Mouse (Mus musculus) hindbrain, postnatal 0 days (tissue): ENCODE results near the gene Hddc2. TPM values are rescaled to one million over a fixed set of nuclear protein-coding genes. Genes with fewer than 3 reads are reported as not detected.

ENCODE experiments used
- ATAC-seq: fragments of 200-750 bp; cut with Nextera tagmentation; 2 replicates; pipeline ENCODE4 v1.8.0; 2017; ENCODE audit warnings: mild to moderate bottlenecking, moderate TSS enrichment, moderate library complexity
- DNase-seq: peaks from one replicate; pipeline ENCODE4 v3.0.0-alpha.2; 2015; ENCODE audit warnings: low spot score
- H3K27ac ChIP-seq: fragments of 300-500 bp; sonication (generic); 2 replicates; pipeline ENCODE4 v1.5.1; 2014; ENCODE audit warnings: mild to moderate bottlenecking
- H3K27me3 ChIP-seq: fragments of 300-500 bp; sonication (generic); 2 replicates; pipeline ENCODE4 v1.6.1; 2014; ENCODE audit warnings: low read length, mixed read lengths; ENCODE audit not compliant: insufficient read depth
- H3K36me3 ChIP-seq: fragments of 300-500 bp; sonication (generic); 2 replicates; pipeline ENCODE4 v1.6.1; 2014; ENCODE audit warnings: low read length, mixed read lengths; ENCODE audit not compliant: insufficient read depth
- H3K4me1 ChIP-seq: fragments of 300-500 bp; sonication (generic); 2 replicates; pipeline ENCODE4 v1.6.1; 2014; ENCODE audit warnings: antibody characterized with exemption, low read length, mixed read lengths; ENCODE audit not compliant: insufficient read depth
- H3K4me2 ChIP-seq: fragments of 300-500 bp; sonication (generic); 2 replicates; pipeline ENCODE4 v1.6.1; 2014; ENCODE audit warnings: low read depth, mild to moderate bottlenecking, low read length, moderate library complexity, mixed read lengths
- H3K4me3 ChIP-seq: fragments of 300-500 bp; sonication (generic); 2 replicates; pipeline ENCODE4 v1.5.1; 2014; ENCODE audit warnings: low read length
- H3K9ac ChIP-seq: fragments of 300-500 bp; sonication (generic); replicated peaks from 2 replicates; pipeline ENCODE4 v1.6.1; 2014; ENCODE audit warnings: mild to moderate bottlenecking, low read length, moderate library complexity, mixed read lengths
- H3K9me3 ChIP-seq: fragments of 300-500 bp; sonication (generic); 2 replicates; pipeline ENCODE4 v1.6.1; 2016; ENCODE audit warnings: low read length, mixed read lengths
- CTCF ChIP-seq: IDR thresholded peaks from 2 replicates; pipeline ENCODE4 v1.5.1; 2016; ENCODE audit warnings: antibody characterized with exemption, control low read depth, low read depth
- WGBS: fragments of 180-500 bp; shearing (Covaris S2); extraction: QIAGEN DNeasy Blood & Tissue Kit; methylation state at CpG from one replicate; pipeline ENCODE4 v1.1.7; 2014; 5-methylcytosine and 5-hydroxymethylcytosine counted together
- polyA plus RNA-seq: library from polyadenylated mRNA; unstranded; fragments of >200 nt; fragmentation: Nextera tagmentation; extraction: Ambion mirVana; gene quantifications from 2 replicates; pipeline ENCODE4 v1.2.1, GENCODE M21; 2015
- total RNA-seq: library from RNA; depleted of rRNA; stranded (reverse); fragments of >200 nt; gene quantifications from 2 replicates; pipeline ENCODE4 v1.2.3, GENCODE M21; 2014

Hddc2 gene
- total and polyA plus RNA-seq, 2 experiments from 2014 or later: 20.5 to 80.1 TPM

DNA sequence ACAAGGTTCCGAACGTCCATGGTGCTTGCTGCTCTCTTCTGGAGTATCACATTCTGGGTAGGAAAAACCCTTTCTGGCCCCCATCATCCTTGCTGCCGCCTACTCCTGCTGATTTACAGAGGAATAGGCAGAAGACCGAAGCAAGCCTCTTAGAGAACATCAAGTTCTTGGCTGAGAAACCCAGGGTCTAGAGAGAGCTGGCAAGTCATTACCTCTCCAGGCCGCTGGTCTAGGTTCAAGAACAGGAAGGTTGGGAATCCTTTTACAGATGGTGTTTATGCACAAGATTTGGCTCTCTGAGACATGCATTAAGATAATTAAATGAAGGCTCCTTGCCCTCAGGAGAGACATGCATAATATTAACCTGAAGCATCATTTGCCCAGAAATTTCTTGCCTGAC, 5.3 kb downstream of the Hddc2 start:
- WGBS: 77% methylated on average over 5 of the region's 5 CpGs
- Histone ChIP-seq H3K4me2 (no peak overlapping the region), H3K27ac (no peak overlapping the region), H3K27me3 (no peaks in the 10 kb centered on the region), H3K4me1 (peaks cover 5% of the 10 kb centered on the region; the same call in 1 of the 2 replicates), H3K4me3 (no peak overlapping the region), H3K36me3 (0 out of 2 replicates have a peak, but pooled peaks cover 8% of the 10 kb centered on the region), H3K9ac (no peak overlapping the region), H3K9me3 (no peaks in the 10 kb centered on the region)
- ATAC-seq: no peak
- DNase-seq: peak; percentile 4
- TF ChIP-seq CTCF: no peak

DNA sequence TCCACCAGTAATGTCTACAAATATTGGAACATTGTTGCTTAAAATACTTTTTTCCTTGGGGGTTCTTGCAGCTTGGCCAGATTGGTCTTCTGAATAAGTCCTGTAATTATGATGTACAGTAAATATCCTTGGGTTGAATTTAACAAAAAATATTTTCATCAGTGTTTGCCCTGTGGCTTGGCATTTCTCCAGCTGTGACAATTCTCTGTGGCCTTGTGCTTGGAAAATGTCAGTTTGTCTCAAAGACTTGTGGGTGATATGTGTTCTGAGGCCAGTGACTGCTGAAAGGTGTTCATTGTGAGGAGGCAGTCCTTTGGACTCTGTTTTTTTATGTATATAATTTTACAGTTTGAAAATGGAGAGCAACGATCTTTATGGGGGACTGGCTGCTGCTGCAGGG, 16.3 kb downstream of the Hddc2 start:
- Histone ChIP-seq H3K4me2 (no peak overlapping the region), H3K27me3 (no peaks in the 10 kb centered on the region), H3K9ac (no peak overlapping the region), H3K27ac (no peak overlapping the region), H3K4me3 (no peak overlapping the region), H3K4me1 (no peaks in the 10 kb centered on the region), H3K36me3 (peaks cover 13% of the 10 kb centered on the region), H3K9me3 (no peaks in the 10 kb centered on the region)
- 68% methylated on average over 1 of the region's 1 CpGs for WGBS
- no peak for TF ChIP-seq CTCF
- ATAC-seq: no peak
- no peak for DNase-seq

DNA sequence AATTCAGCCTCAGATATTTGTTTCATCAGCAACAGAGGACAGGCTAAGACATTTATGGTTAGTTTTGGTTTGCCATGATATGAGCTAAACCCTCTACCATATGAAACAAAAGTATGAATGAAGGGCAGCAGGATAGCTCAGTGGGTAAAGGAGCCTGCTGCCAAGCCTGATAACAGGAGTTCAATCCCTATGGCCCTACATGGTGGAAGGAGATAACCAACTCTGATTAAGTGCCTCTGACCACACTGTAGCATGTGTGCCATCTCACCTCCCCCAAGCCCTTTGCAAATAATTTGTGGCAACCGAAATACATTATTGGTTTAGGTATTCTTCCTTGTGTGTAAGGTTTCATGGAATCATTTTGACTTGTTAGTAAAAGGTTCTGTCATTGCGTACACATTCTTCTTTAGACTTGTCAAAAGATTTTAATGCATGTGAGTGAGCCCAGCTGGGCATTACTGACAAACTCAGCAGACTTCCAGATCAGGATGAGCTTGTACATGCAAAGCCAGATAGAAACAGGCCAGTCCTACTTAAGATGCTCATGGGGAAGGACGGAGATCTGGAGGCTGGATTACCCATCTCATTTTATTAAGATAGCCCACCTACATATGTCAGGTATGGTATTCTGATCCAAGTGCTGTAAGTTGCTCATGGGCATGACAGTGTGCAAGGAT, 17.2 kb downstream of the Hddc2 start:
- Histone ChIP-seq H3K9ac (no peak overlapping the region), H3K36me3 (peaks cover 13% of the 10 kb centered on the region), H3K4me1 (no peaks in the 10 kb centered on the region), H3K27ac (no peak overlapping the region), H3K27me3 (no peaks in the 10 kb centered on the region), H3K4me2 (no peak overlapping the region), H3K9me3 (no peaks in the 10 kb centered on the region), H3K4me3 (no peak overlapping the region)
- TF ChIP-seq CTCF: no peak
- DNase-seq: no peak
- ATAC-seq: no peak
- 74% methylated on average over 3 of the region's 3 CpGs for WGBS

DNA sequence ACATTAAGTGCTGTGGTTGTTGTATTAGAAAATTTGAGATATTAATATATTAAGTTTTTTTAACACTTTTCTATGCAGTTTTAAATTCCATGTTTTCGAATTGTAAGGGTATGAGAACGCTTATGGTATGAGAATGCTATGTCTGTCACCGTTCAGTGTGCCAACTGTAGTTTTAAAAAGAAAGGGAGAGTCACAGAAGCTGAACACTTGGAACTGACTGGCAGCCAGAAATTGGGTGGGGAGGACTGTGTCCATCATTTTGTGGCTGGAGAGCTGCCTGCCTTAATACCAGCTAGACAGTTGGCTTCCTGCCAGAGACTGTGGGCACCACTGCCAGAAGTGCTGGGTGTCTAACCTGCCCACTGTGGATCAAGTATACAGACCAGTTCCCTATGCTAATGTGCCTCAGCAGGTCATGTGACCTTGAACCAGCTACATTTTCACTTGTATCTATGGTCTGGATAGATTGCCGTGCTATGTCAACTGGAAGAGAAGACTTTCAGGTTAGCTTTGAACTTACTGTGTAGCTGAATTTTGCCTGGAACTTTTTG, 18.1 kb downstream of the Hddc2 start:
- H3K27me3 ChIP-seq: no peaks in the 10 kb centered on the region
- H3K27ac ChIP-seq: no peak overlapping the region
- TF ChIP-seq CTCF: no peak
- 57% methylated on average over 4 of the region's 4 CpGs for WGBS
- ATAC-seq (peak; percentile 56; the same call in 1 of the 2 replicates), DNase-seq (peak; percentile 72)
- peaks cover 8% of the 10 kb centered on the region for H3K36me3 ChIP-seq
- H3K4me1 ChIP-seq: no peaks in the 10 kb centered on the region
- no peaks in the 10 kb centered on the region for H3K9me3 ChIP-seq
- H3K4me2 ChIP-seq: no peak overlapping the region
- H3K9ac ChIP-seq: no peak overlapping the region
- no peak overlapping the region for H3K4me3 ChIP-seq

DNA sequence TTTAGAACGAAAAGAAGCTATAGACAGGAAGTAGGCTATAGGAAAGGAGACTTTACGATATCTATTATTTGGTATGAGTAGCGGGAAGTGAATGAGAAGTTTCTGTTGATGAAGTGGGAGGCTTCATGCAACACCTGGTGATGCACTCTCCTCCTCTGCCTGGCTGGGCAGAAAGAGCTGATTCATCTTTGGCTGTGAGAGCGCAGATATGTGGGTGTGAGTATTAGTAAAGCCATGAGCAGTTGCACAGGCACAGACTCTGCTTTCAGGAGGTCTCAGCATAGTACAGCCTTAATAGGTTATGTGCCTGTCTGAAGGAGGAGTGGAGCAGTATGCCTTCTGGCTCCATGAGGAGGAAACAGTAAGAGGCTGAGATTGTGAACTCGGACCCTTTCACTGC, 23.2 kb downstream of the Hddc2 start:
- TF ChIP-seq CTCF: no peak

DNA sequence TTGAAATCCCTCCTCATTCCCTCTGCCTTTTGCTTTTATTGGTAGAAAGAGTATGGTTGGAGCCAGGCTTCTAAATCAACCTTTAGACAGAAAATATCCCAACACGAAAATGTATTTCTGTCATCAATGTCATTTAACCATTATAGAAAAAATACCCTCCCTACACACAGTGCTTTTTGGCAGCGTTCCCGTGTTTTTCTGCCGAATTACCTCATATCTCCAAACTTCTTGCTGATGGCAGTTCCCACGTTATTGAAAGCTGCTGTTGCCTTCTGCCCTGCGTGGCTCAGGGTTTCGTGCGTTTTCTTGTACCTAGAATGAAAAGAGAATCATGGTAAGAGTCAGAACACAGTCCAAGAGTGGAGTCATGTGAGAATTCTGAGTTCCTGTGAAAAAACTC, 33.2 kb downstream of the Hddc2 start:
- Histone ChIP-seq H3K27ac (no peak overlapping the region), H3K9me3 (no peaks in the 10 kb centered on the region), H3K36me3 (no peaks in the 10 kb centered on the region), H3K4me2 (no peak overlapping the region), H3K4me3 (no peak overlapping the region), H3K9ac (no peak overlapping the region), H3K4me1 (no peaks in the 10 kb centered on the region), H3K27me3 (no peaks in the 10 kb centered on the region)
- DNase-seq (peak; percentile 6), ATAC-seq (no peak)
- TF ChIP-seq CTCF: no peak
- 75% methylated on average over 8 of the region's 8 CpGs for WGBS

More for the DNA sequence above, 23.2 kb downstream of the Hddc2 start:
- no peak overlapping the region for H3K4me3 ChIP-seq
- DNase-seq (no peak), ATAC-seq (no peak)
- no peak overlapping the region for H3K27ac ChIP-seq
- no peak overlapping the region for H3K4me2 ChIP-seq
- no peaks in the 10 kb centered on the region for H3K4me1 ChIP-seq
- H3K36me3 ChIP-seq: no peaks in the 10 kb centered on the region
- no peaks in the 10 kb centered on the region for H3K9me3 ChIP-seq
- no peaks in the 10 kb centered on the region for H3K27me3 ChIP-seq
- H3K9ac ChIP-seq: no peak overlapping the region
- WGBS: 88% methylated on average over 5 of the region's 5 CpGs

DNA sequence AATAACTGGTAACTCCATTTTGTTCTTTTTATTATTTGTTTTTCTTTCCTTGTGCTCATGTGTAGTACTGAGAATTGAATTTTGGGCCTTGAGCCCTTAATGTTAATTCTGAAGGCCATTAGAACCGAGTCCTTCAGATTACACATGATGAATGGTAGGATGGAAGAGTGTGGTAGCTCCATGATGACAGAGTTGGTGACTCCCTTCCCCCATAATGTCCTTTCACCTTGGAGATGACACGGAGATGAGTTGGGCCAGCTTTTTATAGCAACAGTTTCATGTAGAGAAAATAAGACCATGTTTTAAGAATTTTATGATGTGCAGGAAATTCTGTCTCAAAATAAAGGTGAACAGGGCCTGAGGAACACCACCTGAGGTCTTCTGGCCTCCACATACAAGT, 37.9 kb downstream of the Hddc2 start:
- ATAC-seq (no peak), DNase-seq (no peak)
- Histone ChIP-seq H3K4me1 (no peaks in the 10 kb centered on the region), H3K4me3 (no peak overlapping the region), H3K36me3 (no peaks in the 10 kb centered on the region), H3K9me3 (no peaks in the 10 kb centered on the region), H3K27ac (no peak overlapping the region), H3K9ac (no peak overlapping the region), H3K27me3 (no peaks in the 10 kb centered on the region), H3K4me2 (no peak overlapping the region)
- no peak for TF ChIP-seq CTCF
- WGBS: 91% methylated on average over 2 of the region's 2 CpGs
